Mouse (Mus musculus) testis, adult 2 months (tissue): ENCODE results near the gene Fam189a1. TPM values are rescaled to one million over a fixed set of nuclear protein-coding genes. Genes with fewer than 3 reads are reported as not detected.

Experiments
- H3K27ac ChIP-seq: fragments of 200-500 bp; 2 replicates; pipeline ENCODE4 v1.5.1; 2012; ENCODE audit warnings: low read depth, low read length; ENCODE audit not compliant: control insufficient read depth, insufficient read depth
- H3K27me3 ChIP-seq: fragments of 200-500 bp; 2 replicates; pipeline ENCODE4 v1.6.1; 2012; ENCODE audit warnings: mild to moderate bottlenecking, low read length, moderate library complexity; ENCODE audit not compliant: control insufficient read depth, insufficient read depth
- H3K36me3 ChIP-seq: fragments of 200-500 bp; 2 replicates; pipeline ENCODE4 v1.6.1; 2012; ENCODE audit warnings: mild to moderate bottlenecking, low read length; ENCODE audit not compliant: control insufficient read depth, insufficient read depth
- H3K4me1 ChIP-seq: fragments of 200-500 bp; 2 replicates; pipeline ENCODE4 v1.6.1; 2012; ENCODE audit warnings: low read length; ENCODE audit not compliant: control insufficient read depth, insufficient read depth
- H3K4me3 ChIP-seq: fragments of 200-500 bp; 2 replicates; pipeline ENCODE4 v1.5.1; 2012; ENCODE audit warnings: low read depth, mild to moderate bottlenecking, low read length, moderate library complexity, mixed read lengths; ENCODE audit not compliant: control insufficient read depth
- CTCF ChIP-seq: fragments of 200-500 bp; IDR thresholded peaks from 2 replicates; pipeline ENCODE4 v1.5.1; 2012; ENCODE audit warnings: low read depth, mild to moderate bottlenecking, inconsistent platforms, low read length, moderate library complexity; ENCODE audit not compliant: control insufficient read depth, insufficient read depth, insufficient replicate concordance
- POLR2A ChIP-seq: fragments of 200-500 bp; IDR thresholded peaks from 2 replicates; pipeline ENCODE4 v1.6.1; 2012; ENCODE audit warnings: low read depth, mild to moderate bottlenecking, inconsistent platforms, low read length, moderate library complexity; ENCODE audit not compliant: control insufficient read depth
- polyA plus RNA-seq: library from polyadenylated mRNA; depleted of rRNA; stranded (reverse); fragments of >200 nt; gene quantifications from 2 replicates; pipeline ENCODE4 v1.2.3, GENCODE M21; 2012

The Fam189a1 gene
- polyA plus RNA-seq, 1 experiment: 1.1 TPM

DNA sequence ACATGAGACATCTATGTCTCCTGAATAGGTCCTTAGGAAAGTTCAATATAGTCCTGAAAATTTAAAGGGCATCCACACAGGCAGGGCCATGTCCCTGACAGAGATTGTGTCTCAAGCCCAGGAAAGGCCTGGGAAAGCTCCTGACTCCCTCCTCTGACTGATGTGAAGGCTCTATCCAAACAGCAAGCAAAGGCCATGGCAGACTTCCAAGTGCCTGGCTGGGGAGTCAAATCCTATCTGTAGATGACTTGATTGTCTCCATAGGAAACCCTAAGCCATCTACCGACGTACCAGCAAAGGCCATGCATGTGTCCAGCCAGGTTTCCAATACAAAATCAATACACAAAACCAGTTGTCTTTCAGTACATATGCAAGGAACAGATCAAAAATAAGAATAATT lies 54.7 kb downstream of the Fam189a1 start:
- H3K27me3 ChIP-seq: no peaks in the 10 kb centered on the region
- no peak overlapping the region for H3K27ac ChIP-seq
- no peaks in the 10 kb centered on the region for H3K36me3 ChIP-seq
- no peak for TF ChIP-seq CTCF
- no peak for TF ChIP-seq POLR2A
- H3K4me1 ChIP-seq: no peaks in the 10 kb centered on the region
- H3K4me3 ChIP-seq: no peak overlapping the region

GRCm38 (mm10) chr7:65097708-65098107 lies 58.7 kb downstream of the Fam189a1 start:
- H3K27ac ChIP-seq: no peak overlapping the region
- H3K4me1 ChIP-seq: no peaks in the 10 kb centered on the region
- H3K27me3 ChIP-seq: no peaks in the 10 kb centered on the region
- TF ChIP-seq POLR2A (no peak), CTCF (no peak)
- H3K36me3 ChIP-seq: no peaks in the 10 kb centered on the region
- H3K4me3 ChIP-seq: no peak overlapping the region

GRCm38 (mm10) chr7:65095631-65096107 lies 60.7 kb downstream of the Fam189a1 start:
- Histone ChIP-seq H3K4me1 (no peaks in the 10 kb centered on the region), H3K4me3 (no peak overlapping the region), H3K27me3 (no peaks in the 10 kb centered on the region), H3K36me3 (no peaks in the 10 kb centered on the region), H3K27ac (no peak overlapping the region)
- TF ChIP-seq CTCF (no peak), POLR2A (no peak)

GRCm38 (mm10) chr7:65093314-65093713 lies 63.1 kb downstream of the Fam189a1 start:
- Histone ChIP-seq H3K4me3 (no peak overlapping the region), H3K4me1 (no peaks in the 10 kb centered on the region), H3K27ac (no peak overlapping the region), H3K36me3 (no peaks in the 10 kb centered on the region), H3K27me3 (no peaks in the 10 kb centered on the region)
- TF ChIP-seq CTCF: no peak
- no peak for TF ChIP-seq POLR2A

- no peak for TF ChIP-seq CTCF
- TF ChIP-seq POLR2A: no peak
- Histone ChIP-seq H3K36me3 (no peaks in the 10 kb centered on the region), H3K4me3 (no peak overlapping the region), H3K4me1 (no peaks in the 10 kb centered on the region), H3K27ac (no peak overlapping the region), H3K27me3 (no peaks in the 10 kb centered on the region)
Observed at GRCm38 (mm10) chr7:65091486-65091885, 64.9 kb downstream of the Fam189a1 start.

GRCm38 (mm10) chr7:65085972-65086371 lies 70.4 kb downstream of the Fam189a1 start:
- Histone ChIP-seq H3K4me3 (no peak overlapping the region), H3K27ac (no peak overlapping the region), H3K27me3 (no peaks in the 10 kb centered on the region), H3K4me1 (no peaks in the 10 kb centered on the region), H3K36me3 (no peaks in the 10 kb centered on the region)
- TF ChIP-seq POLR2A: no peak

GRCm38 (mm10) chr7:65082778-65083091 lies 73.6 kb downstream of the Fam189a1 start:
- TF ChIP-seq CTCF: no peak
- no peak for TF ChIP-seq POLR2A
- H3K4me1 ChIP-seq: no peaks in the 10 kb centered on the region
- H3K4me3 ChIP-seq: no peak overlapping the region
- no peaks in the 10 kb centered on the region for H3K27me3 ChIP-seq
- H3K27ac ChIP-seq: no peak overlapping the region
- no peaks in the 10 kb centered on the region for H3K36me3 ChIP-seq
